Mouse (Mus musculus) forebrain, embryonic 16.5 days (tissue): Measurements from ENCODE around the gene Adgrg1. TPM values are rescaled to one million over a fixed set of nuclear protein-coding genes. Genes with fewer than 3 reads are reported as not detected.
"Not testable (repeated sequence)": the region's sequence is repeated elsewhere in the genome, so short reads cannot be mapped to it uniquely, and the experiment has no call there.

Experiments
- ATAC-seq: fragments of 200-750 bp; cut with Nextera tagmentation; 2 replicates; pipeline ENCODE4 v1.8.0; 2017; ENCODE audit warnings: mild to moderate bottlenecking, moderate library complexity
- H3K27ac ChIP-seq: fragments of 300-500 bp; sonication (generic); 2 replicates; pipeline ENCODE4 v1.5.1; 2014; ENCODE audit warnings: low read length, control low read depth
- H3K27me3 ChIP-seq: fragments of 300-500 bp; sonication (generic); replicated peaks from 2 replicates; pipeline ENCODE4 v1.6.1; 2014; ENCODE audit warnings: low read length; ENCODE audit not compliant: control insufficient read depth, insufficient read depth
- H3K36me3 ChIP-seq: fragments of 300-500 bp; sonication (generic); 2 replicates; pipeline ENCODE4 v1.6.1; 2014; ENCODE audit not compliant: control insufficient read depth, insufficient read depth
- H3K4me1 ChIP-seq: fragments of 300-500 bp; sonication (generic); replicated peaks from 2 replicates; pipeline ENCODE4 v1.6.1; 2014; ENCODE audit warnings: low read length; ENCODE audit not compliant: control insufficient read depth, insufficient read depth
- H3K4me2 ChIP-seq: fragments of 300-500 bp; sonication (generic); 2 replicates; pipeline ENCODE4 v1.6.1; 2014; ENCODE audit warnings: mild to moderate bottlenecking, low read length, control low read depth
- H3K4me3 ChIP-seq: fragments of 300-500 bp; sonication (generic); replicated peaks from 2 replicates; pipeline ENCODE4 v1.5.1; 2014; ENCODE audit warnings: mild to moderate bottlenecking, low read length, control low read depth
- H3K9ac ChIP-seq: fragments of 300-500 bp; sonication (generic); replicated peaks from 2 replicates; pipeline ENCODE4 v1.6.1; 2014; ENCODE audit warnings: low read depth, low read length, control low read depth
- H3K9me3 ChIP-seq: fragments of 300-500 bp; sonication (generic); 2 replicates; pipeline ENCODE4 v1.6.1; 2016; ENCODE audit warnings: low read length; ENCODE audit not compliant: control insufficient read depth
- WGBS: fragments of 180-500 bp; shearing (Covaris S2); extraction: QIAGEN DNeasy Blood & Tissue Kit; methylation state at CpG from one replicate; pipeline ENCODE4 v1.1.7; 2014; 5-methylcytosine and 5-hydroxymethylcytosine counted together
- polyA plus RNA-seq: library from polyadenylated mRNA; unstranded; fragments of >200 nt; fragmentation: Nextera tagmentation; extraction: Ambion mirVana; gene quantifications from 2 replicates; pipeline ENCODE4 v1.2.1, GENCODE M21; 2015

Gene Adgrg1
- polyA plus RNA-seq, 1 experiment from 2014 or later, result 152 TPM

DNA sequence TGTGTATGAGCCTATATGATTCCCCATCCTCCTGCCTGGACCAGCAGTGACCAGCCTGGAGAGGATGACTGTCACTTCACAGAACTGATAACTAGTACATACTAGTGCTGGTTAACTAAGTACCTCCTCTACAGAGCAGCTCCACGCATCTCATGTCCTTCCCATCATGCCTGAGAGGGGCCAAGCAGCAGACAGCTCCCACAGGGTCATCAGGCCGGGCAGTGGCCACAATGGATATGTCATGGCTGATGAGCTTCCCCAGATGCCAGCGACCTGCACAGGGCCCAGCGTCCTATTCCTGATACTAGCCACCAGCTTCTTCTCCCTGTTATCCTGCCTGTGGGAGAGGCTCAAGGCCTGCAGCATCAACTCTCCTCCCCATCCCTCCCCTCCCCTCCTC is 42.1 kb downstream of the Adgrg1 start:
- ATAC-seq, result no peak; the same call in 1 of the 2 replicates
- Histone ChIP-seq H3K9me3 (no peaks in the 10 kb centered on the region), H3K27me3 (no peaks in the 10 kb centered on the region), H3K4me2 (no peak overlapping the region), H3K9ac (no peak overlapping the region), H3K27ac (no peak overlapping the region), H3K4me3 (no peak overlapping the region), H3K36me3 (peaks cover 18% of the 10 kb centered on the region), H3K4me1 (no peaks in the 10 kb centered on the region)
- 61% methylated on average over 4 of the region's 4 CpGs for WGBS

DNA sequence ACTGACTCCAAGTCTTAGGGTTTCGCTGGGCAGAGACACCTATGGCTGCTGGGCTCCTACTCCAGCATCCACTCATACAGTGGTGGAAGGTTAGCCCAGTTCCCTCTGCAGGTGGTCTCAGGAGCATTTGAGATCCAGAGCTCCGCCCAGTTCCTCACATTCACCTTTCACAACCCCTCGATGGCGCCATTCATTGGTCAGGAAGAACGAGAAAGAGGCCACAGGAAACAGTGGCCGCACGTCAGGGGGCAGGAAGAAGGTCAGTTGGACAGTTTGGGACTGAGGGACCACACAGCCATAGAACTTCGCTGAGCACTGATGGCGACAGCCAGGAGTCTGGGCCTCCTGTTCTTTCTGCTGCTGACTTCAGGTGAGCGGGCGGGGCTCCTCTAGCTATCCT is 42.9 kb downstream of the Adgrg1 start, which contains the start of gene Adgrg3:
TSS of gene Adgrg3 (plus strand) at position 242 of the 400 bp plus-strand sequence.
- Histone ChIP-seq H3K9ac (no peak within 1 kb of the TSS), H3K4me3 (no peak within 1 kb of the TSS), H3K36me3 (peaks cover 13% of the 10 kb centered on the region), H3K4me2 (no peak within 1 kb of the TSS), H3K4me1 (no peaks in the 10 kb centered on the region), H3K9me3 (no peaks in the 10 kb centered on the region), H3K27ac (no peak within 1 kb of the TSS), H3K27me3 (no peaks in the 10 kb centered on the region)
- ATAC-seq, result no peak
- 83% methylated on average over 11 of the region's 11 CpGs for WGBS

DNA sequence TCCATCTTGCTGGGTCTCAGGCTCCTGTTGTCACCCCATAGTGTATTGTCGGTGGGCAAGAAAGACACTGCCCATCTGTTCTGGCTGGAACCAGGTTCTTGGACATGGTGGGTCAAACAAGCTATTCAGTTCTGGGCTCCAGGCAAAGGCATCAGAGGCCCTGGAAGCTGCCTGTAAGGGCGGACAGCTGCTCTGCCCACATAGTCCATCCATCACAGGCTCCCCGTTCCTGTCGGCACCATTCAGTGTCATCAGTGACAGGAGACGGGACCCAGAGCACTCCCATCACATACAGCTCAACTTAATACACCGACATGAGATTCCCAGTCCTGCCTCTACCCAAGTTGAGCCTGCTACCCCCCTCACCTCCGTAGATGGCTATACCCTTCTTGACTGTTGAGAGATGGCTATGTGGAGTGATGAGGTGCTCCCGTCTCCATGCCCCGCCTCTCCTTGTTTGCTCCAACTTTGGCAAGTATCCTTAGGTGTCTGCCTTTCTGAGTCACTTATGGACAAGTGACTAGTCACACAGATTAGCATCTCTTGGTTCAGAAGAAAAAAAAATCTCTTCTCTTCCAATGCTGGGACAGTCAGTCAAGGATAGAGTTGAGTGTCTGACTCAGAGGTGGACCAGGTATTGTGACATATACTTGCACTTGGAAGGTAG is 43.6 kb downstream of the Adgrg1 start:
- ATAC-seq, result no peak
- WGBS, result 92% methylated on average over 9 of the region's 9 CpGs
- Histone ChIP-seq H3K9ac (no peak overlapping the region), H3K27me3 (no peaks in the 10 kb centered on the region), H3K9me3 (no peaks in the 10 kb centered on the region), H3K4me2 (no peak overlapping the region), H3K4me3 (no peak overlapping the region), H3K36me3 (peaks cover 10% of the 10 kb centered on the region), H3K4me1 (no peaks in the 10 kb centered on the region), H3K27ac (no peak overlapping the region)

- no peak overlapping the region for H3K4me2 ChIP-seq
- no peaks in the 10 kb centered on the region for H3K27me3 ChIP-seq
- no peaks in the 10 kb centered on the region for H3K9me3 ChIP-seq
- no peak for ATAC-seq
- H3K9ac ChIP-seq, result no peak overlapping the region
- WGBS, result 86% methylated on average over 12 of the region's 12 CpGs
- no peak overlapping the region for H3K4me3 ChIP-seq
- H3K36me3 ChIP-seq, result no peaks in the 10 kb centered on the region
- H3K4me1 ChIP-seq, result no peaks in the 10 kb centered on the region
- H3K27ac ChIP-seq, result no peak overlapping the region
Measured at GRCm38 (mm10) chr8:95020293-95020777, 45.8 kb downstream of the Adgrg1 start.

GRCm38 (mm10) chr8:95020821-95021220 is 46.3 kb downstream of the Adgrg1 start:
- no peaks in the 10 kb centered on the region for H3K36me3 ChIP-seq
- no peak overlapping the region for H3K27ac ChIP-seq
- no peak overlapping the region for H3K4me2 ChIP-seq
- H3K9ac ChIP-seq, result no peak overlapping the region
- ATAC-seq, result no peak
- H3K27me3 ChIP-seq, result no peaks in the 10 kb centered on the region
- WGBS, result 83% methylated on average over 10 of the region's 10 CpGs
- H3K4me1 ChIP-seq, result no peaks in the 10 kb centered on the region
- H3K9me3 ChIP-seq, result no peaks in the 10 kb centered on the region
- H3K4me3 ChIP-seq, result no peak overlapping the region

DNA sequence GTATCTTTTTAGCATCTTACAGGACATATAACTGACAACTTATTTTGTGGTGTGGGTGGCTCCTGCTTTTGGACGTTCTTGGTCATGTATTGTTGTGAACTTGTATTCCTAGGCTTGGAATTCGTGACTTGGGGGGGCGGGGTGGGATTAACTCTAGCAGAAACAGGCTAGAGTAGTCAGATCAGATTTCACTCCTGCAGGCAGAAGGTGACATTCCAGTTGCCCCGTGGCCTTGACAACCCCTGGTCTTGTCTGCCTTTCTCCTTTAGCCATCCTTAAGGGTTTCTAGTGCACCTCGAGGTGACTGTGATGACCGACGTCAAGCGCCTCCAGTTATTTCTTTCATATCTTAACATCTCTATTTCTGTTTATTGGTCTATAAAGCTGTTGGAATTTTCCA is 48.6 kb downstream of the Adgrg1 start:
- no peak overlapping the region for H3K4me3 ChIP-seq
- H3K36me3 ChIP-seq, result no peaks in the 10 kb centered on the region
- no peaks in the 10 kb centered on the region for H3K4me1 ChIP-seq
- no peak overlapping the region for H3K9ac ChIP-seq
- no peak overlapping the region for H3K27ac ChIP-seq
- no peak overlapping the region for H3K4me2 ChIP-seq
- no peaks in the 10 kb centered on the region for H3K9me3 ChIP-seq
- H3K27me3 ChIP-seq, result no peaks in the 10 kb centered on the region
- no peak for ATAC-seq
- 29% methylated on average over 8 of the region's 8 CpGs for WGBS

DNA sequence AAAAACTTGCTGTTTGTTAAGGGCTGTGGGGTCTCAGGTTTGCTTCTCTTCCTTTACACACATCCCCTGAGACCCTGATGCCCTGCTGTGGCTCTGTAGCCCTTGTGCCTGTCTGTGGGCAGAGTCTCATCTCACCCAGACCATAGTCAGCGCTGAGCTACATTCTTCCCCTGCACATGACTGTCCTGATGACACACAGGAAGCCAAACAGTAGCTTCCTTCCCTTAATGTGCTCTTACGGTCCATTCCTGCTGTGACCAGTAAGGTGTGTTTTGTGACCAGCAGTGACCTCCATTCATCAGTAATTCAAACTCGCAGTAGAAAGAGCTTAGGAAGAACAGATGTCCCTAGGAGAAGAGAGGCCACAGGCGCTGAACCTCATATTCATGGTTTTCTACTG is 49.8 kb downstream of the Adgrg1 start:
- no peak for ATAC-seq
- Histone ChIP-seq H3K4me3 (no peak overlapping the region), H3K4me1 (no peaks in the 10 kb centered on the region), H3K4me2 (no peak overlapping the region), H3K9ac (no peak overlapping the region), H3K9me3 (no peaks in the 10 kb centered on the region), H3K27me3 (no peaks in the 10 kb centered on the region), H3K36me3 (no peaks in the 10 kb centered on the region), H3K27ac (no peak overlapping the region)
- WGBS, result 92% methylated on average over 4 of the region's 4 CpGs

- H3K36me3 ChIP-seq, result no peaks in the 10 kb centered on the region
- no peaks in the 10 kb centered on the region for H3K4me1 ChIP-seq
- H3K4me3 ChIP-seq, result no peak overlapping the region
- no peaks in the 10 kb centered on the region for H3K27me3 ChIP-seq
- no peak overlapping the region for H3K9ac ChIP-seq
- WGBS, result 70% methylated on average over 2 of the region's 2 CpGs
- H3K9me3 ChIP-seq, result no peaks in the 10 kb centered on the region
- H3K27ac ChIP-seq, result no peak overlapping the region
- ATAC-seq, result no peak
- no peak overlapping the region for H3K4me2 ChIP-seq
Measured at GRCm38 (mm10) chr8:95025421-95025820, 50.9 kb downstream of the Adgrg1 start.

- H3K27ac ChIP-seq, H3K4me2 ChIP-seq, H3K9ac ChIP-seq, H3K27me3 ChIP-seq, H3K4me1 ChIP-seq, H3K4me3 ChIP-seq, H3K36me3 ChIP-seq, ATAC-seq, H3K9me3 ChIP-seq: not testable (repeated sequence)
- 58% methylated on average over 7 of the region's 7 CpGs for WGBS
Measured at GRCm38 (mm10) chr8:95028391-95028790, 53.8 kb downstream of the Adgrg1 start.
